Mouse (Mus musculus): ENCODE results near the gene Gm42742.

The Gm42742 gene

DNA sequence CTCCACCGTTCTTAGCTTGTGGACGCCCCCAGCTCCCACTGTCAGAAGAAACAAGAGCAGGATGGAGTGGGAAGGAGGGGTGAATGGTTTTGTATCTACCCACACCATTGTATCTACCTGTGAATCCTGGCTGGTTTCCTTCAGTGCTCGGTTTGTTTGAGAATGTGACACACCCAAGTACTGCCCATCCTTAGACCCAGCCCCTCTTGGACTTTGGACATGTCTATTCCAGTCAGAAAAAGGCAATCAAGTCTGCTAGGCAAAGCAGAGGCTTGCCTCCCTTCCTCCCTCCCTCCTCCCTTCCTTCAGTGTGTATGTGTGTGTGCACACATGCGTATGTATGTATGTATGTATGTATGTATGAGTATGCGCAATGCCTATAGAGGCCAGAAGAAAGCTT, 17.3 kb downstream of the Gm42742 start:
- no peak for DNase-seq (ENCODE audit: low read depth, low spot score)

DNA sequence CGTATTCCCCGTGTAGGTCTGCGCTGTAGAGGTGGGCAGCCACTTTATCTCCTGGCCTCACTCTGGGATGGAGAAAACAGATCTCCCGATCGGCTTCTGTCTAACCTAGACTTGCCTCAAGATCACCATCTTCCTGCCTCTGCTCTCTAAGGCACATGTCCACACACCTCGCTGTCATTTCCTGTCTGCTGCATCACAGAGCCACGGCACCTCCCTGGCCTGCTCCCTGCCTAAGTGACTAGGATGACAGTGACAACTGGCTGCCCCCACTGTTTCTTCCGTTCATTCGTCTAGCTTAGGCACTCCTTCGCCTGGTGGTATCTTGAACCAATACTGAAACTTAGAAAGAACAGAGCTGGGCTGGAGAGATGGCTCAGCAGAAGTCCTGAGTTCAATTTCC, 21.3 kb downstream of the Gm42742 start:
- no peak for DNase-seq (ENCODE audit: low read depth, low spot score)

DNA sequence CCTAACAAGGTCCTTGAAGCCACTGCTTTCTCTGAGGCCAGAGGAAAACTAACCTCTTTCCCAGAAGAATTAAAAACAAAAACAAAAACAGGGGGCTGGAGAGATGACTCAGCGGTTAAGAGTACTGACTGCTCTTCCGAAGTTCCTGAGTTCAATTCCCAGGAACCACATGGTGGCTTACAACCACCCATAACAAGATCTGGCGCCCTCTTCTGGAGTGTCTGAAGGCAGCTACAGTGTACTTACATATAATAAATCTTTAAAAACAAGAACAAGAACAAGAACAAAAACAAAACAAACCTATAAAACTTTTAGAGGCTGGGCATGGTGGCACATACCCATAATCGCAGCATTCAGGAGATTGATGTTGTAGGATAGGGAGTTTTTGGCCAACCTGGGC, 24.4 kb downstream of the Gm42742 start:
- DNase-seq (ENCODE audit: low read depth, low spot score), result no peak

DNA sequence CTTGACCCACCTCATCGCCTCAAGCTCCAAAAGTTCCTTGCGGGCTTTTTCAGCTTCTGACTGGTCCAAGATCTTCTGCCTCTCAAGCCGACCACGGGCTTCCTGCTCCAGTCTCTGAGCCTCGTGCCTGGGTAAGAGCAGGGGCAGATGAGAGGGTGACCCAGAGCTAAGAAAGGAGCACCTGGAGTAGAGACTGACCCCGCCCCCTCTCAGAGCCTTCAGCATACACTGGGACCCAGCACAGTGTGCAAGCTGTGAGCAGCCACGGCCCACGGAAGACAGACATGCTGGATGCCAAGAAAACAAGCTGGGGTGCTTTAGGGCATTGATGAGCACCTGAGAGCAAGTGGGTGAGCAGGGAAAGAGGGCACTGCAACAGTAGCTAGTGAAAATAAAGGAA, 32.1 kb downstream of the Gm42742 start:
- DNase-seq (ENCODE audit: low read depth, low spot score), result no peak

DNA sequence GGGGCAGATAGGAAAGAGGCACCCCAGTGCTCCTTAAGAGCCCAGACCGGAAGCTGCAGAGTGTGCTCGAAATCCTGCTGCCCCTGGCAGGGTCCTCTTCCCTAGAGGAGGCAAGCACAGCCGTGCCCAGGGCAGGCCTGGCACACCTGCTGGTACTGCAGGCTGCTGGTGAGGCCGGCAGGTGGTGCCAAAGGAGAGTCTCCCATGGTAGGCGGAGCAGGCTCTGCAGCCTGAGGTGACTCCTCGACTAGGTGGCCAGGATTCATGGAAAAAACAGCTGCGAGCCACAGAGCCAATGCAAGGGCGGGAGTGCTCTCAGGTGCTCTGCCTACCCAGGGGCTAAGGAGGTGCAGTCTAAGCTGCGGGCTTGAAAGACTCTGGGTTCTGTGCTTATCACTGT, 34.6 kb downstream of the Gm42742 start:
- no peak for DNase-seq (ENCODE audit: low read depth, low spot score)

DNA sequence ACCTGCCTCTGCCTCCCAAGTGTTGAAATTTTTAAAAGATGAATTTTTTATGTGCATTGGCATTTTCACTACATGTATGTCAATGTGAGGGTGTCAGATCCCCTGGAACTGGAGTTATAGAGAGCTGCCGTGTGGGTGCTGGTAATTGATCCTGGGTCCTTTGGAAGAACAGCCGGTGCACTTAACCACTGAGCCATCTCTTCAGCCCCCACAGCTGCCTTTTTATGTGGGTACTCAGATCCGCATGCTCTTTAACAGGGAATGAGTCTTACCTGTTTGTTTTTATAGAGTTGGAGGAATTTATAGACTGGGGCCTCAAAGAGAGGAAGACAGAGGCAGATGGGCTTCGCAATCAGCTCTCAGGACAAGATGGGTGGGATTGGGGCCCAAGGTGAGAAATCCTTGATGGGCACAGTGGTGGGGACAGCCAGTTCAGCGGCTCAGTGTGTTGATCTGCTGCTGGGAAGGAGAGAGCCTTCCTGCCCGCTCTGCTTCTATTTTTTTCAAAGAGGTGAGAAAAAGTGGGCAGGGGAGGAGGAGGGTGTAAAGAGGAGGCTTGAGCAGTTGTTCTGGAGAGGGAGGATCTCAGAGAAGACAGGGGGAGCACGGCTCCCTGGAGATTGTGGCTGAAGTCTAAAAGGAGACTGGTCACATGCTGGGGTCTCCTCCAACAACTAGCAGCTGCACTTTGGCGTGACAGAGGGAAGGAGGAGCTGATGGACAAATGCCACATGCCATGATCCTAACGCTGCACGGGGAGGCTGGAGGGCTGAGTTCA, 36.0 kb downstream of the Gm42742 start:
- DNase-seq (ENCODE audit: low read depth, low spot score), result no peak

DNA sequence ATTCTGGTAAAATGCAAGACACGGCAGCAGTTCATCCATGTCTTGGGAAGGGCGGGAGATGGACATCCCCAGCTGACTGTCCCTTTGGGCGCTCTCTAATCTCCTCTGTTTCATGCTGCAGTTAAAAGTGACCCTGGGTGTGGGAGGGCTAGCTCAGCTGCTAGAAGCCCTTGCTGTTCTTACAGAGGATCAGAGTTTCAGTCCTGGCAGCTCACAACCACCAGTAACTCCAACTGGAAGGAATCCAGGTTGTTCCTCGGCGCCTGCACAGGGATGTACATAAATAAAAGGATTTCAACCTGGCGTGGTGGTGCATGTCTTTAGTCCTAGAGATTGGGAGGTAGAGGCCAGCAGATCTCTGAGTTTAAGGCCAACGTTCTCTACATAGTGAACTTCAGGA, 37.8 kb downstream of the Gm42742 start:
- DNase-seq (ENCODE audit: low read depth, low spot score), result no peak

DNA sequence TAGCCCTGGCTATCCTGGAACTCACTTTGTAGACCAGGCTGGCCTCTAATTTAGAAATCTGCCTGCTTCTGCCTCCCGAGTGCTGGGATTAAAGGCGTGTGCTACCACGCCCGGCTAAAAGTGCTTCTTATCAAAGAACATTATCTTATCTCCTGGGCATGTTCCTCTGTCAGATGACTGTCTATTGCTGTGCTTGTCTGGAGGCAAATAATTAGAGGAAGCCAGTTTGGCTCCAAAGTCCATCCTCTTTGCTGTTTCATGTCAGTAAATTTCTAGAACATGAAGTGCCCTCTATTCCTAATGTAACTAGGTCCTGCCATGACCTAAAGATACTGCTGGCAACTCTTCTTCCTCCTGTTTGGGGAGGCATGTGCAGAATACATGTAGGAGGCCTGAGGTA, 38.8 kb downstream of the Gm42742 start:
- no peak for DNase-seq (ENCODE audit: low read depth, low spot score)

DNA sequence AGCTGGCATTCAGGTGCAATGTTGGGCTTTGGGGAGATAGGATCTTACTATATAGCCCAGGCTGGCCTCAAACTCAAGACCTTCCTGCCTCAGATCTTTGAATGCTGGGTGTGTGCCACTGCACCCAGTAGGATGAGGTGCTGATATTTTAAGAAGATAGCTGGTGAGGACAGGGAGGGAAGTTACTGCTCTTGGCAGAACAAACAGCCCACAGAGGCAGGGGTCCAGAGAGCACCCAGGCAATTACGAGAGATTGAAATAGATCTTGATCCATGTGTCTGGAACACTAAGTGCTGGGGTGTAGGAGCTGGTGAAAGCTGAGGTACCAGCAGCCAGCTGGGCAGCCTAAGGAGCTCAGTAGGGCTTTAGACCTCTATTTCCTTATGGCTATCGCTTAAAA, 39.3 kb downstream of the Gm42742 start:
- DNase-seq (ENCODE audit: low read depth, low spot score), result no peak

DNA sequence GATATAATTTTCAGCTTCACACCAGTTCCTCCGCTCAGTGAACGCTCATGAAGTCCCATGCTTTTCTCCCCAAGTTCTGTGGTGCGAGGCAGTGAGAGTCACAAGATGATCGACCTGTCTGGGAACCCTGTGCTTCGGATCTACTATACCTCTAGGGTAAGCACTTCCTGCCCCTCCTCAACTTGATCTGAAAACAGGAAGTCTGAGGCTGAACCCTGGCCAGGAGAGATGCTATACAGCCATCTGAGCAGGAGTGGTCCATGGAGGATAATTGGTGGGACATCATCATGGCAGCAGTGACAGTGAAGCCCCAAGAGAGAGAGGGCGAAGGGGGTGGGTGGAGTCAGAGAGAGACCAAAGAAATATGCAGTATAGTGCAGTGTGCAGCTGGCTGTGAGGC, 42.1 kb downstream of the Gm42742 start:
- DNase-seq (ENCODE audit: low read depth, low spot score), result no peak

DNA sequence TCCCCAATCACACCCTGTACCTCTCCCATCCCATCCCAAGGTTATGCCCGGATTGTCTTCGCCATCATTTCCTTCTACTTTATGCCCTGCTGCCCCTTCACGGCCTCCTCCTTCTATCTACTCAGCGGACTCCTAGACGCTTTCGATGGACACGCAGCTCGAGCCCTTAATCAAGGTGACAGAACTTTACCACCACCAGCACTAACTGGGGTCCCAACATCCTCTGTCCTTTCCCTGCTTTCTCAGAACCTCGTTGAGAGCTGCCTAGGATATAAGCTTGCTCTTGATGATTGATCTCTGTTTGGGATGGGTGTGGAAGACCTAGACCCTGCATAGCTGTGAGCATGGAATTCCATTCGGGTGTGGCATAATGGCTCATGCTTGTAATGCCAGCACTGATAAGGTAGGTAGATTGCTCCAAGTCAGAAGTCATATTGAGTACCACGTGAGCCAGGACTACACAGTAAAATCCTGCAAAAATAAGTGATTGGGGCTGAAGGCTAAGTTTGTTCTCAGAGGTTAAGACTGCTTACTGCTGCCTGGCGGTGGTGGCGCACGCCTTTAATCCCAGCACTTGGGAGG, 43.9 kb downstream of the Gm42742 start:
- DNase-seq (ENCODE audit: low read depth, low spot score), result no peak

DNA sequence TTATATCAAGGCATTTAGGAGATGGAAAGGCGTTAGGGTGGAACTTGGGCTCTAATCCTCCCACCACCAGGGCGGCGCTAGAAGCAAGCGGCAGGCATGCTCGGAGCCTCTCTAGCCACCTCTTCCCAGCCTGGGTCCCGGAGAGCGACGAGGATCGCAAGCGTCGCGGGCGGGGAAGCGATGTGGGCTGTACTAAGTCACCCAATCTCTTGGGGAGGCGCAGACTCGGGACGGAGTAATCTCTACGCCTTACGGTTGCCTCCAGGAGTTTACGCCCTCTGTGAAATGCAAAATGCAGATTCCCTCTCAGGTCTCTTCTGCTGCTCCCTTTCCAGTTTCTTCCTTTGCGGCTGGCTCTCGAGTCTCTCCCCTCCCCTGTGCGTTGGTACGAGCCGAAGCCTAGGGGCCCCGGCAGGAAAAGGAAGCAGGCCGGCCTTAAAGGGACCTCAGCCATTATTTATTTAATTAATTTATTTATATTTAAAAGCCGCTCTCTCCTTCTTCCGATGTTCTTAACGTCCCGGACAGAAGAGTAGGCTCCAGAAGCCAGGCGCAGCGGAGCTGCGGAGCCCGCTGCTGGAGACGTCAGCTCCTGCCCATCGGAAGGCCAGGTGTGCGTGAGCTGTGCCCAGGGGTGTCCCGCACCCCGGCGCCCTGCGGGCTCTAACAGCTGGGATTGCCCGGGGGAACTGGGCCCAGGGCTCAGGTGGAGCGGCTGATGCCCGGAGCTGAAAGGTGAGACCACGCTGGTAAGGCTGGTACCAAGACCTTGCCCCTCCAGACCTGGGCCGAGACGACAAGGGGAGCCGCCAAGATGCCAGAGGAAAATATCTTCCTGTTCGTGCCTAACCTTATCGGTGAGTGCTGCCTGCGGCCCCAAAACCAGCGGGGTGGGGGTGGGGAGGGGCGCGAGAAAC, 44.7 kb downstream of the Gm42742 start, which contains the start of gene Cdiptos:
Gene Cdiptos, minus strand, starts transcription at position 149 of the 917 bp plus-strand sequence.
- peak; percentile 93 for DNase-seq (ENCODE audit: low read depth, low spot score)

DNA sequence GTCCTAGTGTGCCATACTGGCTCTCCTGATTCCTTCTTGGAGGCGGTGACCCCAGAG, 45.2 kb downstream of the Gm42742 start, which contains the start of gene Cdipt:
Gene Cdipt, plus strand, starts transcription at position 22 of the 57 bp plus-strand sequence.
- no peak for DNase-seq (ENCODE audit: low read depth, low spot score)

DNA sequence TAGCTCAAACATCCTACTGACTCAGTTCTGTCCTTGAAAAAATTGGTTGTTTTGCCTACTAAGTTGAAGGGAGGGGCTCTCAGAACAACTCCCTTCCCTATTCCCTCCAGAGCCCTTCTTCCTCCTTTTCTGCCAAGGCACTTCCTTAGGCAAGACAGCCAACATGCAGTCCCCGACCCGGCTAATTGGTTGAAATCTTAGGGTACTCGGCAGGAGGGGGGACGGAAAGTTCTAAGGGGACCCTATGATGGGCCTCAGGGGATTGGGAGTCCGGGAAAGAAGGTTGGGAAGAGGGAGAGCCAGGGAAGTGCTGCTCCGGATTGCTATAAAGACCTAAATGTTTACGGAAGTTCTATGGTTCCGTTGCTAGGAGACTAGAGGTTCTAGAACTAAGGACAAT, 45.4 kb downstream of the Gm42742 start:
- DNase-seq (ENCODE audit: low read depth, low spot score), result no peak

DNA sequence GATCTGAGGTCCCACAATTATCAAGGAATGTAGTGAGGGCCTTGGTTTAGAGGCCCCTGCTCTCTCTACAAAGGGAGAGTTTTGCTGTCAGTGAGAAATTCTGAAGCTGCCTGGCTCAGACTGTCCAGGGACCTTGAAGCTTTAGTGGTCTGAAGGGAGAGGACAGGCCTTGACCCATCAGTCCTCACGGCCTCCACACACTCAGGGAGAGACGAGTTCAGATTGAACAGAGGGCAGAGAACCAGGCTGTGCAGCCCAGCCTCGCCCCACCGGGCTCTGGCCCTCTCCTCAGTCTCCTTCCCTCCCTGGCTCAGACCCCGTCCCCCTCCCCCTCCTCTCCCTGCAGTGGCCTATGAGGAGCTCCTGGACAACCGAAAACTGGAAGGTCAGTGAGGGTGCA, 53.5 kb downstream of the Gm42742 start:
- DNase-seq (ENCODE audit: low read depth, low spot score), result no peak

DNA sequence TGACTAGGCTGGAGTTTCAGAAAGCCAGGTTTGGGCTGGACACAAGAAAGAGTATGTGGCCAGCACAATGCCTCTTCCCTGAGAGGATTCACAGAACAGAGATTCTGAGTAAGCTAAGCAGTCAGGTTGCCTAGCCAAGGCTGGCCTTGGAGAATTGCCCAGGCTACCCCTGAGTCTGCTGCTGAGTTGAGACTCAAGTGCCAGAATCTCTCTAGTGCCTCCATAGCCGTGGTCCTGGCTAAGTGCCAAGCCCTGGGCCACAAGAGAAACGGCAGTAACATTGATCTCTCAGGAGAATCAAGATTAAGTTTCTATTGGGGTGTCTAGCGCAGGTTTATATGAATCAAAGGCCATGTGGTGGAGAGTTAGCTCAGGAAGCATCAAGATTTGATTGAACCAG, 55.3 kb downstream of the Gm42742 start:
- no peak for DNase-seq (ENCODE audit: low read depth, low spot score)

Data from brain, embryonic 18.5 days (tissue).